ENCODE assay signal across 17 mouse cellular contexts in genomic region chr15:61238996-61239395, GRCm38 (mm10).
DNase-seq lines count a peak whose midpoint lies in the region; ATAC-seq and TF ChIP-seq lines count a peak whose summit lies in the region.
"Had no signal": no experiment of that assay in that cellular context is flagged by ENCODE, and none has a peak within 500 bp of the region (broad histone marks: within the 10 kb centered on the region; RNA-seq: fewer than 3 reads in every experiment).

No protein-coding gene starts in this region.

- 69% methylated on average over 9 of the region's 12 CpGs for WGBS in forebrain, embryonic 11.5 days
- WGBS in forebrain, postnatal 0 days = 63% methylated on average over 12 of the region's 12 CpGs
- WGBS in kidney, embryonic 16.5 days = 60% methylated on average over 10 of the region's 12 CpGs
- 72% methylated on average over 12 of the region's 12 CpGs for WGBS in embryonic facial prominence, embryonic 10.5 days
- 57% methylated on average over 10 of the region's 12 CpGs for WGBS in hindbrain, embryonic 15.5 days
- 72% methylated on average over 11 of the region's 12 CpGs for WGBS in intestine, postnatal 0 days

- H3K9ac ChIP-seq in forebrain, embryonic 11.5 days (ENCODE audit: low read length) = no peak overlapping the region
- H3K9ac ChIP-seq in forebrain, postnatal 0 days = no peak overlapping the region
- no peak overlapping the region for H3K9ac ChIP-seq in kidney, embryonic 16.5 days (replicated peaks; ENCODE audit: low read length)
- H3K9ac ChIP-seq in hindbrain, embryonic 15.5 days = no peak overlapping the region
- H3K9ac ChIP-seq in intestine, postnatal 0 days (ENCODE audit: low read depth, low read length) = no peak overlapping the region

- H3K4me1 ChIP-seq in forebrain, embryonic 11.5 days (replicated peaks; ENCODE audit: control insufficient read depth, insufficient read depth, low read length) = no peaks in the 10 kb centered on the region
- 0 out of 2 replicates have a peak, but pooled peaks cover 4% of the 10 kb centered on the region for H3K4me1 ChIP-seq in forebrain, postnatal 0 days (ENCODE audit: insufficient read depth)
- H3K4me1 ChIP-seq in kidney, embryonic 16.5 days (ENCODE audit: insufficient read depth, low read length) = peaks cover 11% of the 10 kb centered on the region; the same call in 1 of the 2 replicates
- peaks cover 22% of the 10 kb centered on the region for H3K4me1 ChIP-seq in embryonic facial prominence, embryonic 10.5 days
- H3K4me1 ChIP-seq in hindbrain, embryonic 15.5 days (replicated peaks) = 0 out of 2 replicates have a peak, but pooled peaks cover 6% of the 10 kb centered on the region
- H3K4me1 ChIP-seq in intestine, postnatal 0 days (replicated peaks; ENCODE audit: control insufficient read depth, insufficient read depth, low read length) = no peaks in the 10 kb centered on the region

- DNase-seq in forebrain, embryonic 11.5 days (ENCODE audit: low spot score) = peak; percentile 46
- no peak for DNase-seq in forebrain, postnatal 0 days
- no peak for DNase-seq in kidney, postnatal 14 days
- DNase-seq in embryonic facial prominence, embryonic 10.5 days (ENCODE audit: low spot score) = peak; percentile 20
- no peak for DNase-seq in gastrocnemius, postnatal 36 days
- DNase-seq: adrenal gland, adult 2 months; cerebellum, adult 9-11 months; embryo, embryonic 11 days; heart, adult 18-20 months; kidney, postnatal 25 days; lung, adult 2 months; lung, postnatal 36 days; right cerebral cortex, adult 18-20 months had no signal

- H3K9me3 ChIP-seq in forebrain, embryonic 11.5 days (ENCODE audit: control insufficient read depth, low read length) = no peaks in the 10 kb centered on the region
- no peaks in the 10 kb centered on the region for H3K9me3 ChIP-seq in forebrain, postnatal 0 days (ENCODE audit: low read length)
- H3K9me3 ChIP-seq in kidney, embryonic 16.5 days (ENCODE audit: low read length) = no peaks in the 10 kb centered on the region
- H3K9me3 ChIP-seq in embryonic facial prominence, embryonic 10.5 days = no peaks in the 10 kb centered on the region
- H3K9me3 ChIP-seq in hindbrain, embryonic 15.5 days = no peaks in the 10 kb centered on the region
- no peaks in the 10 kb centered on the region for H3K9me3 ChIP-seq in intestine, postnatal 0 days (ENCODE audit: control insufficient read depth)

- H3K27me3 ChIP-seq in forebrain, embryonic 11.5 days (ENCODE audit: control insufficient read depth, insufficient read depth, low read length) = no peaks in the 10 kb centered on the region
- H3K27me3 ChIP-seq in forebrain, postnatal 0 days (ENCODE audit: insufficient read depth, low read length) = no peaks in the 10 kb centered on the region
- H3K27me3 ChIP-seq in kidney, embryonic 16.5 days (ENCODE audit: insufficient read depth, low read length) = no peaks in the 10 kb centered on the region
- no peaks in the 10 kb centered on the region for H3K27me3 ChIP-seq in embryonic facial prominence, embryonic 10.5 days (replicated peaks; ENCODE audit: low read depth, poor library complexity, severe bottlenecking)
- no peaks in the 10 kb centered on the region for H3K27me3 ChIP-seq in hindbrain, embryonic 15.5 days
- no peaks in the 10 kb centered on the region for H3K27me3 ChIP-seq in intestine, postnatal 0 days (replicated peaks; ENCODE audit: control insufficient read depth, insufficient read depth, low read length)

- no peak overlapping the region for H3K27ac ChIP-seq in forebrain, embryonic 11.5 days (ENCODE audit: low read depth, low read length)
- no peak overlapping the region for H3K27ac ChIP-seq in forebrain, postnatal 0 days (ENCODE audit: low read depth, low read length)
- H3K27ac ChIP-seq in kidney, embryonic 16.5 days (ENCODE audit: low read length) = no peak overlapping the region
- peak overlapping the region; percentile 77 for H3K27ac ChIP-seq in embryonic facial prominence, embryonic 10.5 days (replicated peaks)
- H3K27ac ChIP-seq in hindbrain, embryonic 15.5 days (replicated peaks) = no peak overlapping the region
- no peak overlapping the region for H3K27ac ChIP-seq in intestine, postnatal 0 days (ENCODE audit: low read depth, low read length)

- no peaks in the 10 kb centered on the region for H3K36me3 ChIP-seq in forebrain, embryonic 11.5 days (ENCODE audit: control insufficient read depth, insufficient read depth, low read length)
- no peaks in the 10 kb centered on the region for H3K36me3 ChIP-seq in forebrain, postnatal 0 days (ENCODE audit: insufficient read depth)
- H3K36me3 ChIP-seq in kidney, embryonic 16.5 days (ENCODE audit: insufficient read depth, low read length) = no peaks in the 10 kb centered on the region
- no peaks in the 10 kb centered on the region for H3K36me3 ChIP-seq in embryonic facial prominence, embryonic 10.5 days (replicated peaks)
- no peaks in the 10 kb centered on the region for H3K36me3 ChIP-seq in hindbrain, embryonic 15.5 days
- no peaks in the 10 kb centered on the region for H3K36me3 ChIP-seq in intestine, postnatal 0 days (ENCODE audit: control insufficient read depth, insufficient read depth)

- H3K4me3 ChIP-seq in forebrain, embryonic 11.5 days (ENCODE audit: low read depth, low read length) = no peak overlapping the region
- H3K4me3 ChIP-seq in forebrain, postnatal 0 days (ENCODE audit: low read depth, low read length) = no peak overlapping the region
- no peak overlapping the region for H3K4me3 ChIP-seq in kidney, embryonic 16.5 days (ENCODE audit: low read length)
- no peak overlapping the region for H3K4me3 ChIP-seq in embryonic facial prominence, embryonic 10.5 days
- H3K4me3 ChIP-seq in hindbrain, embryonic 15.5 days = no peak overlapping the region
- H3K4me3 ChIP-seq in intestine, postnatal 0 days (ENCODE audit: low read depth, low read length) = no peak overlapping the region

- no peak for ATAC-seq in forebrain, embryonic 11.5 days (replicated peaks; ENCODE audit: low FRiP score)
- ATAC-seq in forebrain, postnatal 0 days = no peak
- ATAC-seq in kidney, embryonic 16.5 days (ENCODE audit: low FRiP score, low TSS enrichment) = peak; percentile 57
- peak; percentile 15; the same call in 1 of the 2 replicates for ATAC-seq in hindbrain, embryonic 15.5 days (ENCODE audit: low FRiP score, low read depth)
- ATAC-seq in intestine, postnatal 0 days = no peak

- intact Hi-C loops in gastrocnemius, postnatal 36 days (cut with DNase I) = no loop called here

- no peak overlapping the region for H3K4me2 ChIP-seq in forebrain, embryonic 11.5 days (ENCODE audit: low read depth, low read length, severe bottlenecking)
- no peak overlapping the region for H3K4me2 ChIP-seq in forebrain, postnatal 0 days (ENCODE audit: low read depth)
- H3K4me2 ChIP-seq in kidney, embryonic 16.5 days (replicated peaks; ENCODE audit: low read depth, low read length) = 0 out of 2 replicates have a peak overlapping the region, but pooled peaks have one; percentile 27
- H3K4me2 ChIP-seq in hindbrain, embryonic 15.5 days = no peak overlapping the region
- no peak overlapping the region for H3K4me2 ChIP-seq in intestine, postnatal 0 days (replicated peaks; ENCODE audit: low read depth)
- H3K4me2 ChIP-seq: midbrain, embryonic 11.5 days had no signal

- no peak for TF ChIP-seq CTCF in forebrain, postnatal 0 days (IDR thresholded peaks at IDR 0.05; ENCODE audit: low read depth)
- TF ChIP-seq CTCF in intestine, postnatal 0 days (IDR thresholded peaks at IDR 0.05; ENCODE audit: low read depth) = no peak

Comparison
In these comparisons a context has a peak if more than half of its experiments do, and no peak if none do; other contexts are left out.
1. DNase-seq: peak in forebrain, embryonic 11.5 days (single experiment) and embryonic facial prominence, embryonic 10.5 days (single experiment); none in forebrain, postnatal 0 days (single experiment), kidney, postnatal 14 days (single experiment) and gastrocnemius, postnatal 36 days (0 of 2).
2. ATAC-seq: peak in kidney, embryonic 16.5 days (single experiment) and hindbrain, embryonic 15.5 days (single experiment); none in forebrain, embryonic 11.5 days (single experiment), forebrain, postnatal 0 days (single experiment) and intestine, postnatal 0 days (single experiment).